Mouse (Mus musculus) urinary bladder, postnatal 25 days (tissue): Measurements from ENCODE around the gene Fastk.

Experiments used
- DNase-seq: peaks from one replicate; pipeline ENCODE4 v3.0.0; 2022; ENCODE audit warnings: low spot score

Gene Fastk

GRCm38 (mm10) chr5:24389658-24390020, 55.4 kb downstream of the Fastk start:
- DNase-seq: no peak

GRCm38 (mm10) chr5:24389011-24389657, 56.0 kb downstream of the Fastk start:
- DNase-seq: no peak
